30 mouse cellular contexts compared by ENCODE assay signal in the genomic region with DNA sequence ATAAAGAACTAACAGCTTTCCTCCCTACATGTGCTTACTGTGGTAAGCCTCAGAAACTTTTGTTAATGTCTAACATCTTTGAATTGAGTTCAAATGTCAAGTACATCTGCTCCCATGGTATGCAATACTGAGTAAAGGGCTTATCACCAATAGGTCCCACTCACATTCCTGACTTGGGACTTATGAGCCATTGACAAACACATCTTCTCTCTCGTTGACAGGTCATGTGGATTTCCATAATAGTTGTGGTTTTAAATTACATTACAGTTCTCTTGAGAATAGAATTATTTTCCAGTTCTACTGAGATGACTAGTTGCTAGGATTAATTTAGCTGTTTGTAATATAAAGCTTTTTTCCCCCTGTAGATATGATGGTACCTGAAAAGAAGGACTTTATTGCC. TPM values are rescaled to one million over a fixed set of nuclear protein-coding genes. Genes with fewer than 3 reads are reported as not detected.
"Had no signal": no experiment of that assay in that cellular context is flagged by ENCODE, and none has a peak within 500 bp of the region (broad histone marks: within the 10 kb centered on the region; RNA-seq: fewer than 3 reads in every experiment).

No protein-coding gene starts in this region.

- DNase-seq: left cerebral cortex, postnatal 4 days; liver; liver, embryonic 13.5 days; liver, postnatal 0 days; lung, adult 18-20 months; lung, adult 2 months; lung, embryonic 14.5 days; lung, postnatal 10 days; lung, postnatal 14 days; lung, postnatal 36 days; lung, postnatal 4 days; midbrain, embryonic 14.5 days had no signal

- H3K4me3 ChIP-seq: limb, embryonic 10.5 days; limb, embryonic 12.5 days; limb, embryonic 13.5 days; limb, embryonic 15.5 days; liver, embryonic 12.5 days; liver, embryonic 13.5 days; liver, embryonic 15.5 days; lung, embryonic 15.5 days; megakaryocyte, embryonic 14.5 days; midbrain, embryonic 10.5 days; midbrain, embryonic 12.5 days; midbrain, embryonic 13.5 days; midbrain, embryonic 15.5 days; myocyte; neural tube, embryonic 12.5 days had no signal

- H3K27ac ChIP-seq: limb, embryonic 10.5 days; limb, embryonic 12.5 days; limb, embryonic 13.5 days; limb, embryonic 15.5 days; liver, embryonic 12.5 days; liver, embryonic 13.5 days; liver, embryonic 14.5 days; liver, embryonic 15.5 days; lung, embryonic 15.5 days; macrophage; midbrain, embryonic 10.5 days; midbrain, embryonic 12.5 days; midbrain, embryonic 13.5 days; midbrain, embryonic 15.5 days; neural tube, embryonic 12.5 days had no signal

RNA-seq across cellular contexts. Expression of gene Prdm5, which starts 49.9 kb away (rescaled TPM):
- total RNA-seq: monocyte, adult 5-6 weeks had no signal
- polyA plus RNA-seq: liver, adult 2 months had no signal
